Mouse (Mus musculus): ENCODE results near the gene Dpp9. TPM values are rescaled to one million over a fixed set of nuclear protein-coding genes. Genes with fewer than 3 reads are reported as not detected.

Dpp9 gene
- polyA plus RNA-seq, 1 experiment from 2014 or later = 19.5 TPM

GRCm38 (mm10) chr17:56254695-56255094, 36.0 kb upstream of the Dpp9 start:
- no peak overlapping the region for H3K4me3 ChIP-seq (ENCODE audit: control insufficient read depth in 1 of 2, insufficient read depth in 1 of 2, low read depth in 1 of 2, low read length in 2 of 2)
- H3K27ac ChIP-seq (replicated peaks in 1 of 2; ENCODE audit: control insufficient read depth in 1 of 2, insufficient read depth in 1 of 2, low read depth in 2 of 2, low read length in 2 of 2) = no peak overlapping the region
- peaks cover 19 to 24% of the 10 kb centered on the region in 2 experiments; a peak in 3 of 4 replicates for H3K4me1 ChIP-seq (ENCODE audit: control insufficient read depth in 2 of 2, insufficient read depth in 2 of 2, low read length in 2 of 2)
- no peaks in the 10 kb centered on the region for H3K9me3 ChIP-seq (ENCODE audit: control insufficient read depth, low read length)
- H3K4me2 ChIP-seq (ENCODE audit: low read length) = no peak overlapping the region
- WGBS = 75% methylated on average over 4 of the region's 4 CpGs
- no peak for ATAC-seq (ENCODE audit: insufficient number of reproducible peaks, insufficient read depth, low FRiP score, low read depth)
- H3K9ac ChIP-seq (ENCODE audit: low read length) = no peak overlapping the region
- no peaks in the 10 kb centered on the region for H3K27me3 ChIP-seq (ENCODE audit: control insufficient read depth, insufficient read depth, low read length)
- H3K36me3 ChIP-seq (ENCODE audit: control insufficient read depth, insufficient read depth, low read length) = peaks cover 22% of the 10 kb centered on the region

GRCm38 (mm10) chr17:56251136-56251829, 32.6 kb upstream of the Dpp9 start:
- no peaks in the 10 kb centered on the region for H3K9me3 ChIP-seq (ENCODE audit: control insufficient read depth, low read length)
- H3K4me2 ChIP-seq (ENCODE audit: low read length) = no peak overlapping the region
- ATAC-seq (ENCODE audit: insufficient number of reproducible peaks, insufficient read depth, low FRiP score, low read depth) = no peak
- H3K36me3 ChIP-seq (ENCODE audit: control insufficient read depth, insufficient read depth, low read length) = no peaks in the 10 kb centered on the region
- no peaks in the 10 kb centered on the region for H3K27me3 ChIP-seq (ENCODE audit: control insufficient read depth, insufficient read depth, low read length)
- 19% methylated on average over 6 of the region's 6 CpGs for WGBS
- H3K4me3 ChIP-seq (ENCODE audit: control insufficient read depth in 1 of 2, insufficient read depth in 1 of 2, low read depth in 1 of 2, low read length in 2 of 2) = no peak overlapping the region
- no peak overlapping the region for H3K9ac ChIP-seq (ENCODE audit: low read length)
- peaks cover 0 to 3% of the 10 kb centered on the region in 2 experiments; a peak in 1 of 4 replicates for H3K4me1 ChIP-seq (ENCODE audit: control insufficient read depth in 2 of 2, insufficient read depth in 2 of 2, low read length in 2 of 2)
- H3K27ac ChIP-seq (replicated peaks in 1 of 2; ENCODE audit: control insufficient read depth in 1 of 2, insufficient read depth in 1 of 2, low read depth in 2 of 2, low read length in 2 of 2) = no peak overlapping the region

- Histone ChIP-seq H3K27ac (replicated peaks in 1 of 2; ENCODE audit: control insufficient read depth in 1 of 2, insufficient read depth in 1 of 2, low read depth in 2 of 2, low read length in 2 of 2) (no peak overlapping the region), H3K27me3 (ENCODE audit: control insufficient read depth, insufficient read depth, low read length) (peaks cover 9% of the 10 kb centered on the region), H3K9me3 (ENCODE audit: control insufficient read depth, low read length) (no peaks in the 10 kb centered on the region), H3K4me2 (ENCODE audit: low read length) (no peak overlapping the region), H3K4me1 (ENCODE audit: control insufficient read depth in 2 of 2, insufficient read depth in 2 of 2, low read length in 2 of 2) (no peaks in the 10 kb centered on the region), H3K9ac (ENCODE audit: low read length) (no peak overlapping the region), H3K36me3 (ENCODE audit: control insufficient read depth, insufficient read depth, low read length) (no peaks in the 10 kb centered on the region), H3K4me3 (ENCODE audit: control insufficient read depth in 1 of 2, insufficient read depth in 1 of 2, low read depth in 1 of 2, low read length in 2 of 2) (no peak overlapping the region)
- 64% methylated on average over 7 of the region's 7 CpGs for WGBS
- no peak for ATAC-seq (ENCODE audit: insufficient number of reproducible peaks, insufficient read depth, low FRiP score, low read depth)
These were observed 26.9 kb upstream of the Dpp9 start for GRCm38 (mm10) chr17:56245608-56246007.

GRCm38 (mm10) chr17:56241541-56242401, 23.1 kb upstream of the Dpp9 start:
- H3K4me1 ChIP-seq (ENCODE audit: control insufficient read depth in 2 of 2, insufficient read depth in 2 of 2, low read length in 2 of 2) = no peaks in the 10 kb centered on the region
- no peak; the same call in 1 of the 2 replicates for ATAC-seq (ENCODE audit: insufficient number of reproducible peaks, insufficient read depth, low FRiP score, low read depth)
- H3K9me3 ChIP-seq (ENCODE audit: control insufficient read depth, low read length) = no peaks in the 10 kb centered on the region
- H3K4me2 ChIP-seq (ENCODE audit: low read length) = no peak overlapping the region
- no peak overlapping the region for H3K27ac ChIP-seq (replicated peaks in 1 of 2; ENCODE audit: control insufficient read depth in 1 of 2, insufficient read depth in 1 of 2, low read depth in 2 of 2, low read length in 2 of 2)
- no peak overlapping the region for H3K9ac ChIP-seq (ENCODE audit: low read length)
- no peaks in the 10 kb centered on the region for H3K36me3 ChIP-seq (ENCODE audit: control insufficient read depth, insufficient read depth, low read length)
- peaks cover 9% of the 10 kb centered on the region for H3K27me3 ChIP-seq (ENCODE audit: control insufficient read depth, insufficient read depth, low read length)
- WGBS = 1% methylated on average over 33 of the region's 33 CpGs
- H3K4me3 ChIP-seq (ENCODE audit: control insufficient read depth in 1 of 2, insufficient read depth in 1 of 2, low read depth in 1 of 2, low read length in 2 of 2) = no peak overlapping the region

GRCm38 (mm10) chr17:56233818-56234469, 15.2 kb upstream of the Dpp9 start:
- no peaks in the 10 kb centered on the region for H3K36me3 ChIP-seq (ENCODE audit: control insufficient read depth, insufficient read depth, low read length)
- no peak; the same call in 1 of the 2 replicates for ATAC-seq (ENCODE audit: insufficient number of reproducible peaks, insufficient read depth, low FRiP score, low read depth)
- H3K9me3 ChIP-seq (ENCODE audit: control insufficient read depth, low read length) = no peaks in the 10 kb centered on the region
- no peak overlapping the region for H3K4me2 ChIP-seq (ENCODE audit: low read length)
- H3K4me3 ChIP-seq (ENCODE audit: control insufficient read depth in 1 of 2, insufficient read depth in 1 of 2, low read depth in 1 of 2, low read length in 2 of 2) = no peak overlapping the region
- no peak overlapping the region for H3K27ac ChIP-seq (replicated peaks in 1 of 2; ENCODE audit: control insufficient read depth in 1 of 2, insufficient read depth in 1 of 2, low read depth in 2 of 2, low read length in 2 of 2)
- no peaks in the 10 kb centered on the region for H3K27me3 ChIP-seq (ENCODE audit: control insufficient read depth, insufficient read depth, low read length)
- no peak overlapping the region for H3K9ac ChIP-seq (ENCODE audit: low read length)
- WGBS = 4% methylated on average over 14 of the region's 14 CpGs
- 0 out of 4 replicates have a peak, but pooled peaks cover 0 to 4% of the 10 kb centered on the region in 2 experiments for H3K4me1 ChIP-seq (ENCODE audit: control insufficient read depth in 2 of 2, insufficient read depth in 2 of 2, low read length in 2 of 2)

GRCm38 (mm10) chr17:56233389-56233788, 14.7 kb upstream of the Dpp9 start:
- H3K27ac ChIP-seq (replicated peaks in 1 of 2; ENCODE audit: control insufficient read depth in 1 of 2, insufficient read depth in 1 of 2, low read depth in 2 of 2, low read length in 2 of 2) = no peak overlapping the region
- WGBS = 49% methylated on average over 8 of the region's 8 CpGs
- H3K36me3 ChIP-seq (ENCODE audit: control insufficient read depth, insufficient read depth, low read length) = no peaks in the 10 kb centered on the region
- H3K9ac ChIP-seq (ENCODE audit: low read length) = no peak overlapping the region
- no peak overlapping the region for H3K4me3 ChIP-seq (ENCODE audit: control insufficient read depth in 1 of 2, insufficient read depth in 1 of 2, low read depth in 1 of 2, low read length in 2 of 2)
- H3K4me1 ChIP-seq (ENCODE audit: control insufficient read depth in 2 of 2, insufficient read depth in 2 of 2, low read length in 2 of 2) = 0 out of 4 replicates have a peak, but pooled peaks cover 0 to 4% of the 10 kb centered on the region in 2 experiments
- no peaks in the 10 kb centered on the region for H3K27me3 ChIP-seq (ENCODE audit: control insufficient read depth, insufficient read depth, low read length)
- no peak for ATAC-seq (ENCODE audit: insufficient number of reproducible peaks, insufficient read depth, low FRiP score, low read depth)
- no peaks in the 10 kb centered on the region for H3K9me3 ChIP-seq (ENCODE audit: control insufficient read depth, low read length)
- H3K4me2 ChIP-seq (ENCODE audit: low read length) = no peak overlapping the region

GRCm38 (mm10) chr17:56229943-56230342, 11.2 kb upstream of the Dpp9 start:
- Histone ChIP-seq H3K27ac (replicated peaks in 1 of 2; ENCODE audit: control insufficient read depth in 1 of 2, insufficient read depth in 1 of 2, low read depth in 2 of 2, low read length in 2 of 2) (no peak overlapping the region), H3K4me1 (ENCODE audit: control insufficient read depth in 2 of 2, insufficient read depth in 2 of 2, low read length in 2 of 2) (0 out of 4 replicates have a peak, but pooled peaks cover 0 to 4% of the 10 kb centered on the region in 2 experiments), H3K9me3 (ENCODE audit: control insufficient read depth, low read length) (no peaks in the 10 kb centered on the region), H3K4me2 (ENCODE audit: low read length) (no peak overlapping the region), H3K4me3 (ENCODE audit: control insufficient read depth in 1 of 2, insufficient read depth in 1 of 2, low read depth in 1 of 2, low read length in 2 of 2) (no peak overlapping the region), H3K27me3 (ENCODE audit: control insufficient read depth, insufficient read depth, low read length) (no peaks in the 10 kb centered on the region), H3K36me3 (ENCODE audit: control insufficient read depth, insufficient read depth, low read length) (no peaks in the 10 kb centered on the region), H3K9ac (ENCODE audit: low read length) (no peak overlapping the region)
- no peak for ATAC-seq (ENCODE audit: insufficient number of reproducible peaks, insufficient read depth, low FRiP score, low read depth)
- WGBS = 52% methylated on average over 10 of the region's 10 CpGs
